Mouse (Mus musculus): Measurements from ENCODE around the gene Olfr419.

GRCm38 (mm10) chr1:174204699-174205098, 47.2 kb downstream of the Olfr419 start:
- TF ChIP-seq CTCF (IDR thresholded peaks at IDR 0.05 in 2 of 3, conservative IDR thresholded peaks at IDR 0.05 in 1 of 3; ENCODE audit: control insufficient read depth in 1 of 3, insufficient read depth in 1 of 3, low read depth in 2 of 3, low read length in 3 of 3, poor library complexity in 1 of 3, severe bottlenecking in 1 of 3): no peak
- TF ChIP-seq EP300 (IDR thresholded peaks at IDR 0.05; ENCODE audit: low read depth in 1 of 2, low read length in 2 of 2): no peak
- TF ChIP-seq SMC3 (IDR thresholded peaks at IDR 0.05; ENCODE audit: low read depth, low read length): no peak
- no peak for TF ChIP-seq CHD2 (IDR thresholded peaks at IDR 0.05; ENCODE audit: low read length)
- no peak for TF ChIP-seq MAFK (IDR thresholded peaks at IDR 0.05; ENCODE audit: borderline replicate concordance, low read depth, low read length)
- TF ChIP-seq TCF12 (IDR thresholded peaks at IDR 0.05; ENCODE audit: low read depth, low read length): no peak
- no peak for TF ChIP-seq GATA1 (IDR thresholded peaks at IDR 0.05; ENCODE audit: low read depth, low read length)
